Mouse (Mus musculus): ENCODE results near the gene Neurog3. TPM values are rescaled to one million over a fixed set of nuclear protein-coding genes. Genes with fewer than 3 reads are reported as not detected.

Neurog3 gene
- polyA plus RNA-seq, 1 experiment, result 0.17 TPM

DNA sequence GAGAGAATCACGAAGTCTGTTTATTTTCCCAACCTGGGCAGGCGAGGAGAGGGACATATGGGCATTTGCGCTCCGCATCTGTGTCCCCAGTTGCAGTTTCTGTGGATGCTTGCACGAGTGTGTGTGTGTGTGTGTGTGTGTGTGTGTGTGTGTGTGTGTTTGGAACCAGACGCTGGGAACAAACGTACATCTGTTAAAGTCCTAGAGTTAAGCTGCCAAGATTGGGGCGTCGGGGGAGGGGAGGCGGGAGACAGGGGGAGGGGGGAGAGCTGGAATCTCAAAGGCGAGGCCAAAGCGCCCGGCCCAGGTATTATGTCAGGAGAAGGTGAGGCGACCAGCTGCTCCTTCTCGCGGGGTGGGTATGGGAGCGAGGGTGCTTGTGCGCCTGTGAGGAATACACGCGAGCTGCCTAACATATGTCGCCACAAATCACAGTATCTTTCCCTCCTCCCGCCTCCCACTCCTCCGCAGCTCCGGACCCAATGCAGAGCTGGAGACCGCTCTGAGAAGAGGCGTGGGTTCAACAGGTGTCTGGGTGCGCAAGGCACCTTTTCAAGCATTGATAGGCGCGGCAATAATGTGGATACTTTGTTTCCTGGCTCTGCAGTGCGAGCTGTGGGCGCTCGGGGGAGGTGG lies 4.5 kb upstream of the Neurog3 start:
- H3K4me3 ChIP-seq (ENCODE audit: insufficient read depth, low read length), result no peak overlapping the region
- no peaks in the 10 kb centered on the region for H3K4me1 ChIP-seq (ENCODE audit: control insufficient read depth, insufficient read depth, low read length)
- no peak for TF ChIP-seq CTCF (IDR thresholded peaks at IDR 0.05; ENCODE audit: extremely low read depth, insufficient read depth, low read length)
- TF ChIP-seq POLR2A (IDR thresholded peaks at IDR 0.05; ENCODE audit: extremely low read depth, insufficient read depth, low read length), result no peak
- no peak overlapping the region for H3K27ac ChIP-seq (ENCODE audit: insufficient read depth, low read length)

- Histone ChIP-seq H3K4me3 (ENCODE audit: insufficient read depth, low read length) (no peak overlapping the region), H3K27ac (ENCODE audit: insufficient read depth, low read length) (no peak overlapping the region), H3K4me1 (ENCODE audit: control insufficient read depth, insufficient read depth, low read length) (no peaks in the 10 kb centered on the region)
- TF ChIP-seq POLR2A (IDR thresholded peaks at IDR 0.05; ENCODE audit: extremely low read depth, insufficient read depth, low read length) (no peak), CTCF (IDR thresholded peaks at IDR 0.05; ENCODE audit: extremely low read depth, insufficient read depth, low read length) (no peak)
Observed at GRCm38 (mm10) chr10:62135696-62136470, 3.0 kb downstream of the Neurog3 start.

DNA sequence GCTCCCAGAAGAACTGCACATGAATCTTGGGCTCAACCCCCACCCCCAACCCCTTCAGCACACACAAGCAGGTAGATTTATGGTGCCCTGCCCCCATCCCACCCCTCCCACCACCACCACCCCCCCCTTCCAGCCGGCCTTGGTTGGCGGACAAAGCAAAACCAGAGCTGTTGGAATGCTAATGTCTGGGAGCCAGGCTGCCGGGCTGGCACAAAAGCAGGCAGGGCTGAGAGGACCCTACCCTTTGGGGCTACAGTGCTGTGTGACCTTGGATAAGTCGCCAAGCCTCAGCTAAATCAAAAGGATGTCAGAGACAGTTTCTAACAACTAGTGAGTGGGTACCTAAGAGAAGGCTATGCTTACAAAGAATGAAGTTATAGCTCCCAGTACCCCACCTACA lies 4.3 kb downstream of the Neurog3 start:
- Histone ChIP-seq H3K4me1 (ENCODE audit: control insufficient read depth, insufficient read depth, low read length) (no peaks in the 10 kb centered on the region), H3K27ac (ENCODE audit: insufficient read depth, low read length) (no peak overlapping the region), H3K4me3 (ENCODE audit: insufficient read depth, low read length) (no peak overlapping the region)
- TF ChIP-seq POLR2A (IDR thresholded peaks at IDR 0.05; ENCODE audit: extremely low read depth, insufficient read depth, low read length), result no peak
- TF ChIP-seq CTCF (IDR thresholded peaks at IDR 0.05; ENCODE audit: extremely low read depth, insufficient read depth, low read length), result no peak

GRCm38 (mm10) chr10:62138040-62138439 lies 5.2 kb downstream of the Neurog3 start:
- H3K4me3 ChIP-seq (ENCODE audit: insufficient read depth, low read length), result no peak overlapping the region
- no peak for TF ChIP-seq CTCF (IDR thresholded peaks at IDR 0.05; ENCODE audit: extremely low read depth, insufficient read depth, low read length)
- TF ChIP-seq POLR2A (IDR thresholded peaks at IDR 0.05; ENCODE audit: extremely low read depth, insufficient read depth, low read length), result no peak

GRCm38 (mm10) chr10:62143820-62144219 lies 10.9 kb downstream of the Neurog3 start, which contains the start of gene Fam241b:
TSS of gene Fam241b (minus strand) at chr10:62143920.
- H3K4me3 ChIP-seq (ENCODE audit: insufficient read depth, low read length), result no peak within 1 kb of the TSS
- no peak within 1 kb of the TSS for H3K27ac ChIP-seq (ENCODE audit: insufficient read depth, low read length)
- no peaks in the 10 kb centered on the region for H3K4me1 ChIP-seq (ENCODE audit: control insufficient read depth, insufficient read depth, low read length)
- no peak for TF ChIP-seq CTCF (IDR thresholded peaks at IDR 0.05; ENCODE audit: extremely low read depth, insufficient read depth, low read length)
- no peak for TF ChIP-seq POLR2A (IDR thresholded peaks at IDR 0.05; ENCODE audit: extremely low read depth, insufficient read depth, low read length)

More at GRCm38 (mm10) chr10:62138040-62138439, 5.2 kb downstream of the Neurog3 start:
- Histone ChIP-seq H3K4me1 (ENCODE audit: control insufficient read depth, insufficient read depth, low read length) (no peaks in the 10 kb centered on the region), H3K27ac (ENCODE audit: insufficient read depth, low read length) (no peak overlapping the region)

DNA sequence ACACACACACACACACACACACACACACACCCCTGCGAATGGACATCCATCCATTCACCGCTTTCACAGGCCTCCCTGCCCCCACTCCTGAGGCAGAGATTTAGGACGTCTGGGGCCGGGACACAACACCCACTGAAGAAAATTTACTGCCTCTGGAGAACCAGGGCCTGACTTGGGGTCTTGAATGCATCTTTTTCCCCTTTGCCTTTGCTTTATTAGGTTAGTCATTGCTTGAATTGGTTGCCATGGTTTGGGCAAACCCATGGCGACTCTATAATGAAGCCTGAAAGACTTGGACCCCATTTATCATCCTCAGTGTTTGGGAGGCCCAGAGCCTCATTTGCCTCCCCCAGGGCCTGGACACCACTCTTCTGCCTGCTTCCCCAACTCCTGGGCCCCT lies 13.1 kb downstream of the Neurog3 start:
- Histone ChIP-seq H3K4me3 (ENCODE audit: insufficient read depth, low read length) (no peak overlapping the region), H3K27ac (ENCODE audit: insufficient read depth, low read length) (no peak overlapping the region), H3K4me1 (ENCODE audit: control insufficient read depth, insufficient read depth, low read length) (no peaks in the 10 kb centered on the region)
- TF ChIP-seq CTCF (IDR thresholded peaks at IDR 0.05; ENCODE audit: extremely low read depth, insufficient read depth, low read length), result no peak
- no peak for TF ChIP-seq POLR2A (IDR thresholded peaks at IDR 0.05; ENCODE audit: extremely low read depth, insufficient read depth, low read length)

- no peak overlapping the region for H3K27ac ChIP-seq (ENCODE audit: insufficient read depth, low read length)
- no peaks in the 10 kb centered on the region for H3K4me1 ChIP-seq (ENCODE audit: control insufficient read depth, insufficient read depth, low read length)
- TF ChIP-seq POLR2A (IDR thresholded peaks at IDR 0.05; ENCODE audit: extremely low read depth, insufficient read depth, low read length) (no peak), CTCF (IDR thresholded peaks at IDR 0.05; ENCODE audit: extremely low read depth, insufficient read depth, low read length) (no peak)
- no peak overlapping the region for H3K4me3 ChIP-seq (ENCODE audit: insufficient read depth, low read length)
Observed at GRCm38 (mm10) chr10:62147466-62148248, 14.8 kb downstream of the Neurog3 start.

- Histone ChIP-seq H3K4me1 (ENCODE audit: control insufficient read depth, insufficient read depth, low read length) (no peaks in the 10 kb centered on the region), H3K27ac (ENCODE audit: insufficient read depth, low read length) (no peak overlapping the region), H3K4me3 (ENCODE audit: insufficient read depth, low read length) (no peak overlapping the region)
- TF ChIP-seq POLR2A (IDR thresholded peaks at IDR 0.05; ENCODE audit: extremely low read depth, insufficient read depth, low read length), result no peak
- no peak for TF ChIP-seq CTCF (IDR thresholded peaks at IDR 0.05; ENCODE audit: extremely low read depth, insufficient read depth, low read length)
Observed at GRCm38 (mm10) chr10:62149929-62150328, 17.0 kb downstream of the Neurog3 start.

DNA sequence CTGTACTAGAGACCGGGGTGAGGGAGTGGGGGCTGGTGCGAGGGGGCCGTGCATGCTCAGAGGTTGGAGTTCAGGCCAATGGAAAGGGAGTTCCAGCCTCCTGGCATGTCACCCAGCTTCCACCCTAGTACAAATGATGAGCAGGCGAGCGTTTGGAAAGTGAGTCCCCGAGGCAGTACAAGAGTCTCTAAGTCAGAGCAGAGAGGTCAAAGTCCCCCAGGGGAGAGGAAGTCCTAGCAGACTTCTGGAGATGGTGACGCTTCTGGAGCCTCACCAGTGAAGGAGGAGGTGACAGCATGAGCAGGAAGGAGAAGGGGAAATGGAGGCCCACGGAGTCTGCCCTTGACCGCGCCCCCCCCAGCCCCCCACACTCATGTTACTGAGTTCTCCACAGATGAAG lies 29.5 kb downstream of the Neurog3 start:
- no peak overlapping the region for H3K27ac ChIP-seq (ENCODE audit: insufficient read depth, low read length)
- H3K4me3 ChIP-seq (ENCODE audit: insufficient read depth, low read length), result no peak overlapping the region
- TF ChIP-seq CTCF (IDR thresholded peaks at IDR 0.05; ENCODE audit: extremely low read depth, insufficient read depth, low read length), result no peak
- TF ChIP-seq POLR2A (IDR thresholded peaks at IDR 0.05; ENCODE audit: extremely low read depth, insufficient read depth, low read length), result no peak
- H3K4me1 ChIP-seq (ENCODE audit: control insufficient read depth, insufficient read depth, low read length), result no peaks in the 10 kb centered on the region

Data from cortical plate, adult 2 months (tissue).